In the genomic region with DNA sequence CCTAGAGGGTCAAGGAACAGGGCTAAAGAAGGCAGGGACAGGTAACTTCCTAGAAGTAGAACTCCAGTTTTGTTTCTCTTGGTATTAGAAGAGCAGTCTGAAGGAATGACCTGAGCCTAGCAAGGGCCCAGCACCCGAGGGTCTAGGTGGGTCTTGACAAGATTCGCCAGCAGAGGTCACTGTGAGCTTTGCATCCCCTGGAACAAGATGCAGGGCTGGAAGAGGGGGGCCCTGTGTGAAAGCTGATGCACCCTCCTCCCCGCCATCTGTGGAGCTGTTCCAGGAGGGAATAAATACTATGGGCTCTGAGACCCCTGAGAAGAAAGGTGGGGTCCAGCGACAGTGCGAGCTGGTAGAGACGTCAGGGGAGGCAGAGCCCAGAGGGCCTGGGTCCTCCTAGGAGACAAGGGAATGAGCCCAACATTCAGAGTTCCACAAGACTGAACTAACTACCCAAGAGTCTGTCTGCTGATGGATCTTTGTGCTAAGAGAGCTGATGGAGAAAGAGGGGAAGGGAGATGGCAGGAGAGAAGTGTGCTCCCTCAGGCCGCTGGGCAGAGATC, we compare ENCODE assay signal across 8 mouse cellular contexts. TPM values are rescaled to one million over a fixed set of nuclear protein-coding genes. Genes with fewer than 3 reads are reported as not detected.
DNase-seq lines count a peak whose midpoint lies in the region; ATAC-seq and TF ChIP-seq lines count a peak whose summit lies in the region.

No protein-coding gene starts in this region.

- no peak overlapping the region for H3K4me3 ChIP-seq in testis, adult 2 months (ENCODE audit: control insufficient read depth, low read depth, low read length)
- no peak overlapping the region for H3K4me3 ChIP-seq in forebrain, embryonic 11.5 days (ENCODE audit: low read depth, low read length)
- H3K4me3 ChIP-seq in hindbrain, embryonic 14.5 days (replicated peaks; ENCODE audit: low read length), result no peak overlapping the region
- H3K4me3 ChIP-seq in lung, embryonic 14.5 days (ENCODE audit: low read depth, low read length), result no peak overlapping the region
- H3K4me3 ChIP-seq in neural tube, embryonic 15.5 days (replicated peaks), result no peak overlapping the region

- peak; percentile 40 for ATAC-seq in forebrain, embryonic 11.5 days (replicated peaks; ENCODE audit: low FRiP score)
- peak; percentile 58 for ATAC-seq in hindbrain, embryonic 14.5 days (ENCODE audit: low FRiP score)
- ATAC-seq in lung, embryonic 14.5 days (ENCODE audit: insufficient read depth), result 0 out of 2 replicates have a peak, but pooled peaks have one; percentile 8
- ATAC-seq in neural tube, embryonic 15.5 days (ENCODE audit: low FRiP score), result peak; percentile 47; the same call in 1 of the 2 replicates

- no peak for TF ChIP-seq POLR2A in testis, adult 2 months (IDR thresholded peaks at IDR 0.05; ENCODE audit: control insufficient read depth, low read depth, low read length)

- DNase-seq in testis, postnatal 14 days (ENCODE audit: low spot score), result no peak
- DNase-seq in brain, embryonic 18.5 days (ENCODE audit: low read depth, low spot score), result peak; percentile 24
- peak; percentile 79 for DNase-seq in forebrain, embryonic 11.5 days (ENCODE audit: low spot score)
- peak; percentile 72 for DNase-seq in hindbrain, embryonic 14.5 days (ENCODE audit: low spot score)
- peak; percentile 84 for DNase-seq in lung, embryonic 14.5 days
- no peak for DNase-seq in urinary bladder, adult 18-20 months (ENCODE audit: low spot score in 2 of 2)

- TF ChIP-seq CTCF in testis, adult 2 months (IDR thresholded peaks at IDR 0.05; ENCODE audit: control insufficient read depth, insufficient read depth, insufficient replicate concordance, low read depth, low read length), result peak; percentile 13; the same call in 1 of the 2 replicates
- peak; percentile 78 for TF ChIP-seq CTCF in lung, embryonic 14.5 days (IDR thresholded peaks at IDR 0.05; ENCODE audit: low read depth)

- H3K27ac ChIP-seq in testis, adult 2 months (ENCODE audit: control insufficient read depth, insufficient read depth, low read depth, low read length), result no peak overlapping the region
- H3K27ac ChIP-seq in forebrain, embryonic 11.5 days (ENCODE audit: low read depth, low read length), result no peak overlapping the region
- no peak overlapping the region for H3K27ac ChIP-seq in hindbrain, embryonic 14.5 days
- H3K27ac ChIP-seq in lung, embryonic 14.5 days (ENCODE audit: low read depth), result no peak overlapping the region
- H3K27ac ChIP-seq in neural tube, embryonic 15.5 days (replicated peaks), result no peak overlapping the region

- H3K9ac ChIP-seq in forebrain, embryonic 11.5 days (ENCODE audit: low read length), result no peak overlapping the region
- 0 out of 2 replicates have a peak overlapping the region, but pooled peaks have one; percentile 8 for H3K9ac ChIP-seq in hindbrain, embryonic 14.5 days
- H3K9ac ChIP-seq in lung, embryonic 14.5 days, result no peak overlapping the region
- H3K9ac ChIP-seq in neural tube, embryonic 15.5 days (replicated peaks), result no peak overlapping the region

- no peak overlapping the region for H3K4me2 ChIP-seq in forebrain, embryonic 11.5 days (ENCODE audit: low read depth, low read length, severe bottlenecking)
- peak overlapping the region; percentile 91 for H3K4me2 ChIP-seq in hindbrain, embryonic 14.5 days (replicated peaks)
- H3K4me2 ChIP-seq in lung, embryonic 14.5 days, result peak overlapping the region; percentile 88
- H3K4me2 ChIP-seq in neural tube, embryonic 15.5 days, result peak overlapping the region; percentile 96

- H3K9me3 ChIP-seq in forebrain, embryonic 11.5 days (ENCODE audit: control insufficient read depth, low read length), result no peaks in the 10 kb centered on the region
- no peaks in the 10 kb centered on the region for H3K9me3 ChIP-seq in hindbrain, embryonic 14.5 days (ENCODE audit: control insufficient read depth, low read length)
- no peaks in the 10 kb centered on the region for H3K9me3 ChIP-seq in lung, embryonic 14.5 days (ENCODE audit: low read depth, low read length)
- H3K9me3 ChIP-seq in neural tube, embryonic 15.5 days (replicated peaks), result no peaks in the 10 kb centered on the region

- WGBS in forebrain, embryonic 11.5 days, result 10% methylated on average over 7 of the region's 7 CpGs
- 12% methylated on average over 7 of the region's 7 CpGs for WGBS in hindbrain, embryonic 14.5 days
- 12% methylated on average over 7 of the region's 7 CpGs for WGBS in lung, embryonic 14.5 days
- 8% methylated on average over 7 of the region's 7 CpGs for WGBS in neural tube, embryonic 15.5 days

- H3K27me3 ChIP-seq in testis, adult 2 months (ENCODE audit: control insufficient read depth, insufficient read depth, low read length), result no peaks in the 10 kb centered on the region
- H3K27me3 ChIP-seq in forebrain, embryonic 11.5 days (ENCODE audit: control insufficient read depth, insufficient read depth, low read length), result peaks cover 4% of the 10 kb centered on the region; the same call in 1 of the 2 replicates
- H3K27me3 ChIP-seq in hindbrain, embryonic 14.5 days (ENCODE audit: control insufficient read depth, insufficient read depth, low read length), result no peaks in the 10 kb centered on the region; the same call in 1 of the 2 replicates
- peaks cover 22% of the 10 kb centered on the region for H3K27me3 ChIP-seq in lung, embryonic 14.5 days (ENCODE audit: insufficient read depth, low read length)
- no peaks in the 10 kb centered on the region; the same call in none of the 2 replicates for H3K27me3 ChIP-seq in neural tube, embryonic 15.5 days (replicated peaks)

- no peaks in the 10 kb centered on the region for H3K36me3 ChIP-seq in testis, adult 2 months (ENCODE audit: control insufficient read depth, insufficient read depth, low read length)
- H3K36me3 ChIP-seq in forebrain, embryonic 11.5 days (ENCODE audit: control insufficient read depth, insufficient read depth, low read length), result no peaks in the 10 kb centered on the region
- no peaks in the 10 kb centered on the region for H3K36me3 ChIP-seq in hindbrain, embryonic 14.5 days (replicated peaks; ENCODE audit: control insufficient read depth, insufficient read depth)
- no peaks in the 10 kb centered on the region for H3K36me3 ChIP-seq in lung, embryonic 14.5 days (ENCODE audit: insufficient read depth)
- H3K36me3 ChIP-seq in neural tube, embryonic 15.5 days, result no peaks in the 10 kb centered on the region

- peaks cover 4% of the 10 kb centered on the region for H3K4me1 ChIP-seq in testis, adult 2 months (ENCODE audit: control insufficient read depth, insufficient read depth, low read length)
- H3K4me1 ChIP-seq in forebrain, embryonic 11.5 days (replicated peaks; ENCODE audit: control insufficient read depth, insufficient read depth, low read length), result peaks cover 5% of the 10 kb centered on the region; the same call in 1 of the 2 replicates
- peaks cover 17% of the 10 kb centered on the region; the same call in 1 of the 2 replicates for H3K4me1 ChIP-seq in hindbrain, embryonic 14.5 days (replicated peaks; ENCODE audit: control insufficient read depth, insufficient read depth, low read length)
- H3K4me1 ChIP-seq in lung, embryonic 14.5 days (ENCODE audit: insufficient read depth), result peaks cover 7% of the 10 kb centered on the region; the same call in 1 of the 2 replicates
- peaks cover 23% of the 10 kb centered on the region for H3K4me1 ChIP-seq in neural tube, embryonic 15.5 days

RNA-seq across cellular contexts. Expression of a gene that starts 53.8 kb away (rescaled TPM):
- 0.02 and 0.05 TPM in 2 replicates for polyA plus RNA-seq in testis, adult 2 months (2012; rRNA removed)
- 0.13 and 0.20 TPM in 2 replicates for polyA plus RNA-seq in forebrain, embryonic 11.5 days (2014; fragmentation: Nextera tagmentation; extraction: Ambion mirVana)
- polyA plus RNA-seq in hindbrain, embryonic 14.5 days (2014; fragmentation: Nextera tagmentation; extraction: Ambion mirVana), result 1.5 and 2.3 TPM in 2 replicates
- polyA plus RNA-seq in lung, embryonic 14.5 days (2014; fragmentation: Nextera tagmentation; extraction: Ambion mirVana), result 1.0 and 1.1 TPM in 2 replicates
- polyA plus RNA-seq in neural tube, embryonic 15.5 days (2015; fragmentation: Nextera tagmentation; extraction: Ambion mirVana), result 3.3 and 4.3 TPM in 2 replicates

Comparison
In these comparisons a context has a peak if more than half of its experiments do, and no peak if none do; other contexts are left out.
1. DNase-seq: peak in brain, embryonic 18.5 days (single experiment), forebrain, embryonic 11.5 days (single experiment), hindbrain, embryonic 14.5 days (single experiment) and lung, embryonic 14.5 days (single experiment); none in testis, postnatal 14 days (single experiment) and urinary bladder, adult 18-20 months (0 of 2).
2. ATAC-seq: peak in every context shown above with its lines; median percentile 58 in hindbrain, embryonic 14.5 days; 47 in neural tube, embryonic 15.5 days; 40 in forebrain, embryonic 11.5 days; 8 in lung, embryonic 14.5 days.